ENCODE assay signal across 17 mouse cellular contexts in genomic region chr13:47397726-47398350, GRCm38 (mm10).
A peak's percentile ranks its signal among the peaks of the same experiment; 100 is the strongest.
DNase-seq lines count a peak whose midpoint lies in the region; ATAC-seq and TF ChIP-seq lines count a peak whose summit lies in the region.
"Had no signal": no experiment of that assay in that cellular context is flagged by ENCODE, and none has a peak within 500 bp of the region (broad histone marks: within the 10 kb centered on the region; RNA-seq: fewer than 3 reads in every experiment).

No protein-coding gene starts in this region.

- no peak for ATAC-seq in hindbrain, embryonic 11.5 days (ENCODE audit: low FRiP score)
- ATAC-seq: activated CD4-positive, CD25-positive, alpha-beta regulatory T cell, adult 4 months had no signal

- no peaks in the 10 kb centered on the region for H3K27me3 ChIP-seq in hindbrain, embryonic 11.5 days (ENCODE audit: control insufficient read depth, insufficient read depth, low read length)
- H3K27me3 ChIP-seq in hindbrain, embryonic 10.5 days (ENCODE audit: insufficient read depth, poor library complexity, severe bottlenecking), result no peaks in the 10 kb centered on the region
- H3K27me3 ChIP-seq: kidney, embryonic 15.5 days; stomach, embryonic 15.5 days had no signal

- no peak for TF ChIP-seq CTCF in brain, embryonic 14.5 days (IDR thresholded peaks at IDR 0.05; ENCODE audit: borderline replicate concordance, extremely low read depth, insufficient read depth, insufficient read length)

- no peak overlapping the region for H3K27ac ChIP-seq in hindbrain, embryonic 11.5 days (ENCODE audit: low read depth, low read length)
- no peak overlapping the region for H3K27ac ChIP-seq in hindbrain, embryonic 10.5 days
- H3K27ac ChIP-seq: kidney, embryonic 15.5 days; stomach, embryonic 15.5 days had no signal

- H3K9ac ChIP-seq in hindbrain, embryonic 11.5 days (ENCODE audit: low read depth, low read length), result no peak overlapping the region
- H3K9ac ChIP-seq: kidney, embryonic 15.5 days; stomach, embryonic 15.5 days had no signal

- TF ChIP-seq POLR2A in brain, embryonic 14.5 days (IDR thresholded peaks at IDR 0.05; ENCODE audit: borderline replicate concordance, extremely low read depth, insufficient read depth, insufficient read length, poor library complexity, severe bottlenecking), result no peak

- no peak overlapping the region for H3K4me2 ChIP-seq in hindbrain, embryonic 11.5 days (replicated peaks; ENCODE audit: low read depth, low read length)
- H3K4me2 ChIP-seq: heart, embryonic 11.5 days; kidney, embryonic 15.5 days; stomach, embryonic 15.5 days had no signal

- DNase-seq in hindbrain, embryonic 11.5 days (ENCODE audit: low spot score), result peak; percentile 3
- no peak for DNase-seq in hindbrain, embryonic 10.5 days (ENCODE audit: low spot score)
- peak; percentile 93 for DNase-seq in brain, embryonic 14.5 days (ENCODE audit: low read depth)
- DNase-seq in forelimb bud, embryonic 11.5 days (ENCODE audit: low read depth, low spot score), result peak; percentile 17
- peak; percentile 10 for DNase-seq in layer of hippocampus, adult 9-10 months (ENCODE audit: low spot score)
- no peak for DNase-seq in gastrocnemius, adult 8-10 months (ENCODE audit: low spot score in 2 of 2)
- no peak for DNase-seq in adrenal gland, postnatal 10 days
- DNase-seq in kidney, adult 11 months, result no peak
- DNase-seq: gastrocnemius, postnatal 14 days; liver; right cerebral cortex, postnatal 25 days; thymus, postnatal 36 days had no signal

- no peaks in the 10 kb centered on the region for H3K36me3 ChIP-seq in hindbrain, embryonic 11.5 days (ENCODE audit: control insufficient read depth, insufficient read depth, low read length)
- no peaks in the 10 kb centered on the region for H3K36me3 ChIP-seq in hindbrain, embryonic 10.5 days
- H3K36me3 ChIP-seq: G1E; kidney, embryonic 15.5 days; stomach, embryonic 15.5 days had no signal

- 81% methylated on average over 8 of the region's 8 CpGs for WGBS in hindbrain, embryonic 11.5 days
- WGBS in hindbrain, embryonic 10.5 days, result 87% methylated on average over 8 of the region's 8 CpGs

- H3K9me3 ChIP-seq in hindbrain, embryonic 11.5 days (ENCODE audit: control insufficient read depth, low read length), result no peaks in the 10 kb centered on the region
- H3K9me3 ChIP-seq in hindbrain, embryonic 10.5 days, result no peaks in the 10 kb centered on the region
- H3K9me3 ChIP-seq: G1E; kidney, embryonic 15.5 days; stomach, embryonic 15.5 days had no signal

- no peaks in the 10 kb centered on the region for H3K4me1 ChIP-seq in hindbrain, embryonic 11.5 days (replicated peaks; ENCODE audit: control insufficient read depth, insufficient read depth, low read length)
- 0 out of 2 replicates have a peak, but pooled peaks cover 3% of the 10 kb centered on the region for H3K4me1 ChIP-seq in hindbrain, embryonic 10.5 days (replicated peaks)
- H3K4me1 ChIP-seq: kidney, embryonic 15.5 days; stomach, embryonic 15.5 days had no signal

- H3K4me3 ChIP-seq in hindbrain, embryonic 11.5 days (ENCODE audit: low read depth, low read length), result no peak overlapping the region
- no peak overlapping the region for H3K4me3 ChIP-seq in hindbrain, embryonic 10.5 days
- H3K4me3 ChIP-seq: kidney, embryonic 15.5 days; stomach, embryonic 15.5 days had no signal

Comparison
In these comparisons a context has a peak if more than half of its experiments do, and no peak if none do; other contexts are left out.
1. DNase-seq: peak in hindbrain, embryonic 11.5 days (single experiment), brain, embryonic 14.5 days (single experiment), forelimb bud, embryonic 11.5 days (single experiment) and layer of hippocampus, adult 9-10 months (single experiment); none in hindbrain, embryonic 10.5 days (single experiment), gastrocnemius, adult 8-10 months (0 of 2), adrenal gland, postnatal 10 days (single experiment) and kidney, adult 11 months (single experiment).